Mouse (Mus musculus) kidney, embryonic 14.5 days (tissue): Measurements from ENCODE around the gene Camsap2. TPM values are rescaled to one million over a fixed set of nuclear protein-coding genes. Genes with fewer than 3 reads are reported as not detected.

ENCODE experiments used
- ATAC-seq: fragments of 200-750 bp; cut with Nextera tagmentation; 2 replicates; pipeline ENCODE4 v1.8.0; 2017; ENCODE audit warnings: moderate number of reproducible peaks, mild to moderate bottlenecking, moderate TSS enrichment, moderate library complexity; ENCODE audit not compliant: low FRiP score, low TSS enrichment
- H3K27ac ChIP-seq: fragments of 300-500 bp; sonication (generic); 2 replicates; pipeline ENCODE4 v1.5.1; 2014; ENCODE audit warnings: low read depth, mild to moderate bottlenecking, low read length, moderate library complexity, mixed read lengths
- H3K27me3 ChIP-seq: fragments of 300-500 bp; sonication (generic); 2 replicates; pipeline ENCODE4 v1.6.1; 2014; ENCODE audit warnings: mild to moderate bottlenecking, low read length; ENCODE audit not compliant: control insufficient read depth, insufficient read depth
- H3K36me3 ChIP-seq: fragments of 300-500 bp; sonication (generic); 2 replicates; pipeline ENCODE4 v1.6.1; 2014; ENCODE audit warnings: low read length, mixed read lengths; ENCODE audit not compliant: control insufficient read depth, insufficient read depth
- H3K4me1 ChIP-seq: fragments of 300-500 bp; sonication (generic); 2 replicates; pipeline ENCODE4 v1.6.1; 2014; ENCODE audit warnings: low read length, mixed read lengths; ENCODE audit not compliant: control insufficient read depth, insufficient read depth
- H3K4me2 ChIP-seq: fragments of 300-500 bp; sonication (generic); replicated peaks from 2 replicates; pipeline ENCODE4 v1.6.1; 2014; ENCODE audit warnings: low read depth, mild to moderate bottlenecking, low read length
- H3K4me3 ChIP-seq: fragments of 300-500 bp; sonication (generic); 2 replicates; pipeline ENCODE4 v1.5.1; 2014; ENCODE audit warnings: mild to moderate bottlenecking, low read length
- H3K9ac ChIP-seq: fragments of 300-500 bp; sonication (generic); 2 replicates; pipeline ENCODE4 v1.6.1; 2014; ENCODE audit warnings: low read depth, mild to moderate bottlenecking, low read length, moderate library complexity
- H3K9me3 ChIP-seq: fragments of 300-500 bp; sonication (generic); 2 replicates; pipeline ENCODE4 v1.6.1; 2016; ENCODE audit warnings: low read length; ENCODE audit not compliant: control insufficient read depth
- WGBS: fragments of 180-500 bp; shearing (Covaris S2); extraction: QIAGEN DNeasy Blood & Tissue Kit; methylation state at CpG from one replicate; pipeline ENCODE4 v1.1.7; 2014; 5-methylcytosine and 5-hydroxymethylcytosine counted together
- polyA plus RNA-seq: library from polyadenylated mRNA; unstranded; fragments of >200 nt; fragmentation: Nextera tagmentation; extraction: Ambion mirVana; gene quantifications from 2 replicates; pipeline ENCODE4 v1.2.1, GENCODE M21; 2014

The Camsap2 gene
- polyA plus RNA-seq, 1 experiment from 2014 or later: 19.1 TPM

DNA sequence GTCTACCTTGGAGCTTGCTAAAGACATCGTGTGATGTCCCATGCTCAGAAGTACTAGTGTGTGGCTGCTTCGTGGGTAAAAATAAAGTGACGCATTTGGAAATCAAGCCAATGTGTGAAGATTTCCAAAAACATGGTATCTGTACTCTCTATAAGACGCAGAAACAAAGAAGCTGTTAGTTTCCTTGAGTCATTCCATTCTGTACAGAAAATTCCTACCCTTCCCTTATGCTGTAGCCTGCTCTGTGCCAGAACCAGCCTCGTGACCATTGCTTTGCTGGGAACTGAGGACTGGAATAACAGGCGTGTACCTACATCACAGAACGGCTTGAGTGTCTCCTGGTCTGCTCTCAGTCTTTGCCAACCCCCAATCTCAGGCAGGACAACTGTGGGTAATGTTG, 104.1 kb downstream of the Camsap2 start:
- H3K9me3 ChIP-seq: no peaks in the 10 kb centered on the region
- no peaks in the 10 kb centered on the region for H3K27me3 ChIP-seq
- no peaks in the 10 kb centered on the region for H3K36me3 ChIP-seq
- no peak for ATAC-seq
- no peak overlapping the region for H3K27ac ChIP-seq
- H3K4me3 ChIP-seq: no peak overlapping the region
- H3K9ac ChIP-seq: no peak overlapping the region
- H3K4me1 ChIP-seq: no peaks in the 10 kb centered on the region
- H3K4me2 ChIP-seq: no peak overlapping the region
- WGBS: 93% methylated on average over 7 of the region's 7 CpGs

DNA sequence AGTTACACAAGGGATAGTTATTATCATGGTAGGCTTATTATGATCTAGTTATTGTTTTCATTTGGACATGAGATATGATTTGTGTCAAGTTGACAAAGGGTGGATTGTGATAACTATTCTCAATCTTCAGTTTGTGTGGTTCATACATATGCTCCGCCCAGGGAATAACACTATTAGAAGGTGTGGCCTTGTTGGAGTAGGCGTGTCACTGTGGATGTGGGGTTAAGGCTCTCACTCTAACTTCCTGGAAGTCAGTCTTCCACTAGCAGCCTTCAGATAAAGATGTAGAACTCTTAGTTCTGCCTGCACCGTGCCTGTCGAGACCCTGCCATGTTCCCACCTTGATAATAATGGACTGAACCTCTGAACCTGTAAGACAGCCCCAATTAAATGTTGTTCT, 107.4 kb downstream of the Camsap2 start:
- Histone ChIP-seq H3K27me3 (no peaks in the 10 kb centered on the region), H3K4me1 (0 out of 2 replicates have a peak, but pooled peaks cover 3% of the 10 kb centered on the region), H3K9me3 (no peaks in the 10 kb centered on the region), H3K4me2 (no peak overlapping the region), H3K27ac (no peak overlapping the region), H3K9ac (no peak overlapping the region), H3K36me3 (no peaks in the 10 kb centered on the region), H3K4me3 (no peak overlapping the region)
- WGBS: 84% methylated on average over 4 of the region's 4 CpGs
- no peak for ATAC-seq

DNA sequence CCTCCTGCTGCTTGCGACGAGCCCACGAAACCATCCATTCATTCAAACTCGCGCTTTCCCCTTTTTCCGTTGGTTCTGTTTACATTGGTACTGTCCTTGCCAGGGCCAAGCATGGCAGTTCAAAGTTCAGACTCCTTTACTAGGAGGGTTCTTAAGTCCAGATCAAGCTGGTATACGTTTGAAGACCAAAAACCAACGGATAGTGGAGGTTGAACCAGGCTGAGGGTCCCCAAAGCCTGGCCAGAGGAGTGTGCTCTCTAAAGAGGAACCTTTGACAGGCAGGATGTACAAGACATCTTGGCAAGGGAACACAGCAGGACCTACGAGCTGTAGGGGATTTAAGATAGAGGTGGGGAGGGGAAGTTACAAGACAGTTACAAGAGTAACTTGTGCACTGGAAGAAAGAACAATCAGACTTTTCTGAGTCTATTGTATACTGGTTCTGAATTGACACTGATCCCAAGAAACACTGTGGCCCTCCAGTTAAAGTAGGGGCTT, 111.3 kb downstream of the Camsap2 start:
- Histone ChIP-seq H3K27ac (no peak overlapping the region), H3K9ac (peak overlapping the region; percentile 65), H3K4me2 (peak overlapping the region; percentile 52), H3K36me3 (no peaks in the 10 kb centered on the region), H3K9me3 (no peaks in the 10 kb centered on the region), H3K4me1 (peaks cover 33% of the 10 kb centered on the region), H3K4me3 (peak overlapping the region; percentile 62), H3K27me3 (no peaks in the 10 kb centered on the region)
- ATAC-seq: no peak; the same call in 1 of the 2 replicates
- WGBS: 4% methylated on average over 9 of the region's 9 CpGs

DNA sequence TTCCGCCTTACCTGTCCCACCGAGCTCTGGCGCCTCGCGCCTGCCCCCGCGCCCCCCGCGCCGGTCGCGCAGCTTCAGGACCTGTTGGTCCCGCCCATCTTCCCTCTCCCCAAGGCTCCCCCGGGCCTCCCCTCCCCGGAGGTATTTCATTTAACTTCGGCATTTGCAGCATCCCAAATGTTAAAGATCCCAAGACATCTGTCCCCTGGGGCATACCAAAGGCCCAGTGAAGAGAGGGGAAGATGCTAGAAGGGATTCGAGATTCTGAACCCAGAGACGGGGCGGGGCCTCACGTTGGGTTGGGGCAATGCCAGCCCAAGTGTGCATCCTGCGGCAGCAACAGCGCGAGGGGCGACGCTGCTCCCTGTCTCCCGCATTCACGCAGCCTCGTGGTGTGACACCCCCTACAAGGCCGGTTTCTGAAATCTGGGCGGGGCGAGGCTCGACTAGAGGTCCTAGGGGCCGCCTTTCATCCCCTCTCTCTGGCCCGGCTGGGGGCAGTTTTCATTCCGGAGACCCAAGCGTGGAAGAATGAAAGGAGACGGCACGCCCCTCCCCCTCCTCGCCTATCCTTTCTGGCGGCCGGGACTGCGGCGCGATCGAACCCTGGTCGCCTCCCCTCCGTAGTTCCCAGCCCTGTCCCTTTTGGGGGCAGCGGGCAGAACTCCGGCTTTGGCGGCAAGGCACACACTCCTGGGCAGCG, 111.9 kb downstream of the Camsap2 start, which contains the start of gene Inava:
Inava (minus strand) TSS at position 373 of the 703 bp plus-strand sequence.
- peak within 1 kb of the TSS; percentile 65 for H3K9ac ChIP-seq
- no peaks in the 10 kb centered on the region for H3K27me3 ChIP-seq
- peak within 1 kb of the TSS; percentile 62 for H3K4me3 ChIP-seq
- peak within 1 kb of the TSS; percentile 63; the same call in 1 of the 2 replicates for H3K27ac ChIP-seq
- H3K36me3 ChIP-seq: no peaks in the 10 kb centered on the region
- ATAC-seq: peak; percentile 87
- peaks cover 37% of the 10 kb centered on the region for H3K4me1 ChIP-seq
- WGBS: under 1% methylated on average over 44 of the region's 51 CpGs
- no peaks in the 10 kb centered on the region for H3K9me3 ChIP-seq
- H3K4me2 ChIP-seq: peak within 1 kb of the TSS; percentile 52

DNA sequence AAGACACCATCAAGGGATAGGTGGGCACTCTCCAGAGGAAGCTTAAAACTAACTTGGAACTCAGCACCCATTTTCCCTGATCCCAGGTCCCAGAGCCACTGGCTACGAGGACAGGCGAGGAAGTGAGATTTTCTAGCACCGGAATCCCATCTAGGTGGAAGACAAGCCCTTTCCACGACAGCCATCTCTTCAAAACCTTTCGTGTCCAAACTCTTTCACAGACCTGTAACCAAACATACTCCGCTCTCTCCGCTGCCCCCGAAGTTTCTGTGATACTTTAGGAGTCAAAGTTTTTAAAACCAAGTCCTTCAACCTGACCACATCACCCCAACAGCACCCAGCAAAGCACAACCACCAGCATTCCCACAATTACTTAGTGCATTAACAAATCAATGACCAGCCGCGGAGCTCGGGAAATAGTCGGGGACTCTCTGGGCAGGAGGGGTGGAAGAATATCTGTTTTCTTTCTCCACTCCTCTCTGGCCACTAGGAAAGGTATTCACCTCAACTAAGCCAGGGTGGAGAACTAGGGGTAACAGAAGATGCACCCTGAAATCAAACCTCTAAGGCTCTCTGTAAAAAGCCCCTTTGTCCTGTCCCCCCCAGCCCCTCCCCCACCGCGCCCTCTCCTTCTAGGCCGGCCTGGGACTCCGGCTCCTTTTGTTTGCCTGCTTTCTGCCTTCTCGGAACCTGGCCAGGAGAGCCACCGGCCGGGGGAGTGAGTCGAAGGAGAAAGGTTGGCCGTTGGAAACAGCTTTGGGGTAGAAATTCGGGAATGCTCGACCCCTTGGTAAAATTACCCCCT, 112.7 kb downstream of the Camsap2 start:
- H3K9me3 ChIP-seq: no peaks in the 10 kb centered on the region
- 2% methylated on average over 23 of the region's 23 CpGs for WGBS
- no peaks in the 10 kb centered on the region for H3K27me3 ChIP-seq
- H3K4me1 ChIP-seq: peaks cover 46% of the 10 kb centered on the region
- peak overlapping the region; percentile 30; the same call in 1 of the 2 replicates for H3K27ac ChIP-seq
- peak overlapping the region; percentile 65 for H3K9ac ChIP-seq
- 0 out of 2 replicates have a peak, but pooled peaks have one; percentile 11 for ATAC-seq
- peak overlapping the region; percentile 52 for H3K4me2 ChIP-seq
- H3K4me3 ChIP-seq: peak overlapping the region; percentile 62
- H3K36me3 ChIP-seq: no peaks in the 10 kb centered on the region

GRCm38 (mm10) chr1:136232285-136232926, 113.5 kb downstream of the Camsap2 start:
- no peak for ATAC-seq
- peak overlapping the region; percentile 62 for H3K4me3 ChIP-seq
- 2% methylated on average over 9 of the region's 9 CpGs for WGBS
- H3K36me3 ChIP-seq: no peaks in the 10 kb centered on the region
- H3K27ac ChIP-seq: peak overlapping the region; percentile 55
- H3K4me2 ChIP-seq: peak overlapping the region; percentile 52
- no peaks in the 10 kb centered on the region for H3K27me3 ChIP-seq
- H3K4me1 ChIP-seq: peaks cover 54% of the 10 kb centered on the region
- no peaks in the 10 kb centered on the region for H3K9me3 ChIP-seq
- H3K9ac ChIP-seq: peak overlapping the region; percentile 34; the same call in 1 of the 2 replicates

- Histone ChIP-seq H3K4me2 (peak overlapping the region; percentile 52), H3K4me1 (peaks cover 54% of the 10 kb centered on the region), H3K36me3 (peaks cover 3% of the 10 kb centered on the region; the same call in 1 of the 2 replicates), H3K9ac (peak overlapping the region; percentile 34; the same call in 1 of the 2 replicates), H3K4me3 (peak overlapping the region; percentile 62), H3K27me3 (no peaks in the 10 kb centered on the region), H3K9me3 (no peaks in the 10 kb centered on the region), H3K27ac (0 out of 2 replicates have a peak overlapping the region, but pooled peaks have one; percentile 62)
- 5% methylated on average over 6 of the region's 6 CpGs for WGBS
- ATAC-seq: no peak
Observed at GRCm38 (mm10) chr1:136231596-136231995, 114.3 kb downstream of the Camsap2 start.

DNA sequence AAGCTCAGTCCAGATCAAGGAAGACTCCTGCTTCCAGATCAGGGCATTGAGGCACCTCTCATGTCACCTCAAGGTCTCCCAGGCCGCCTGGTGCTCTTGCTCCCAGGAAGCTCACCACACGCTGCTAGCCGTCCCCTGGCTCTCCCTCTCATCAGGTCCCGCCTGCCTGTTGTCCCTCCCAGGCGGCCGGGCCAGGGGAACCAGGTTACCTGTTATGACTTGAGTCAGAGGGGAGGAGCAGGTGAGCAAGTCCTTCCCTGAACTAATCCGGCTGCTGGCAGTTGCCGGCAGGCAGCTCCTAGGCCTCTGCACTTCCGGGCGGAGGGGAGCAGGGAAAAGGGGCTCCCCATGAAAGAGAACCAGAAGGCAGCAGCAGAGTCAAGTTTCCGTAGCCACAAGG, 115.7 kb downstream of the Camsap2 start:
- ATAC-seq: no peak
- peak overlapping the region; percentile 37 for H3K9ac ChIP-seq
- peaks cover 17% of the 10 kb centered on the region; the same call in 1 of the 2 replicates for H3K36me3 ChIP-seq
- H3K4me2 ChIP-seq: peak overlapping the region; percentile 52
- peak overlapping the region; percentile 16; the same call in 1 of the 2 replicates for H3K4me3 ChIP-seq
- WGBS: 27% methylated on average over 11 of the region's 11 CpGs
- H3K9me3 ChIP-seq: no peaks in the 10 kb centered on the region
- H3K27me3 ChIP-seq: no peaks in the 10 kb centered on the region
- peaks cover 54% of the 10 kb centered on the region for H3K4me1 ChIP-seq
- peak overlapping the region; percentile 56 for H3K27ac ChIP-seq
